Mouse (Mus musculus) heart, adult 9 months (tissue): ENCODE measurements at regions not wholly inside any gene's neighbourhood (a gene's known extent, or its start where the extent isn't known, plus 50 kb on each side); places are given as distances from the start of the nearest gene placed in this dataset.

Source experiments
- DNase-seq, 2 experiments: peaks; one replicate each; pipeline ENCODE4 v3.0.0; 2022; ENCODE audit warnings: low spot score in 2 of 2

DNA sequence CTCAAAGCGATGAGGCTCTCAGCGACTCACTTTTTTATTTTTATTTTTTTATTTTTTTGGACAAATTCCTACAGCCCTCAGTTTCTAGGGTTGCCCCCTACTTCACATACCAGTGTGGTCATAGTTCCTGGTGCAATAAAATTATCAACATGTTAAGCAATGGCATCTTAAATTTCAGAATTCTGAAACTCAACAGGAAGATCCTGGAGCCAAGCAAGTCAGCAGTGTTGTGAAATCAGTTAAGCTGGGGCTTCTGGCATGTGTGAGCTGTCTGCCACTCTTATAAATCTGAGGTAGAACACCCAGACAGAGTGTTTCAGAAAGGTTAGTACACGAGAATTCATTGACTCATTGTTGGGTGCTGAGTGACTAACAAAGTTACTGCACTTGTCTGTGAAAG, 328.6 kb upstream of the Ubash3b start:
- DNase-seq: no peak

DNA sequence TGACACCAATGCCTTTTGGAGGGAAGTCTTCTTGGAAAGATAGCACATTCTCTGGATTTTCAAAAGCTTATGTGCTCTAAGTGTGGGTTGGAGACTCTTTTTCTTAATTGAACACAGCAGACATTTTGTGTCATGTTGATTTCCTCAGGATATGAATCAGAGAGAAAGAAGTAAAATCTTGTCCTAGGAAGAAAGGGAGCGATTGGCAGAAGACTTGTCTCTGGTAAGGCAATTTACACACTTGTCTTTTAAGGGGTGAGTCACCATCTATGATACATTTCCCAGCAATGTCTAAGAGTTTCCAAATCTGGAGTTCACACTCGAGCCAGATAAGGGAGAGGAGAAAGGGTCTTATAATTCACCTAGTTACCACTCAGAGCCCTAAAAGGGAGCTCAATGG, 326.5 kb upstream of the Ubash3b start:
- DNase-seq: no peak

DNA sequence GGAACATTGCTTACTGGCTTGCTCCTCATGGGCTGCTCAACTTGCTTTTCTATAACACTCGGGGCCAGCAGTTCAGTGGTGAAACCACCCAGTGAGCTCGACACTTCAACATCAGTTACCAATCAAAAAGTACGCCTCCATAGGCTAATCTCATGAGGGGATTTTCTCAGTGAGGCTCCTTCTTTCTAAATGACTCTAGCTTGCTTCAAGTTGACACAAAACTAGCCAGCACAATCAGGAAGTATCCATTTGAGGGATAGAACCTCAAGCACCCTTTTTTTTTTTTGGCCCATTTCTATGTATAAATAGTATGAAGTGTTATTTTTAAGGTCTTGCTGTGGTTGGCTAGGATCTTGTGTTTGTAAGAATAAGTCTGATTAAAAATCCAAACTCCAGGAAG, 321.7 kb upstream of the Ubash3b start:
- no peak for DNase-seq

DNA sequence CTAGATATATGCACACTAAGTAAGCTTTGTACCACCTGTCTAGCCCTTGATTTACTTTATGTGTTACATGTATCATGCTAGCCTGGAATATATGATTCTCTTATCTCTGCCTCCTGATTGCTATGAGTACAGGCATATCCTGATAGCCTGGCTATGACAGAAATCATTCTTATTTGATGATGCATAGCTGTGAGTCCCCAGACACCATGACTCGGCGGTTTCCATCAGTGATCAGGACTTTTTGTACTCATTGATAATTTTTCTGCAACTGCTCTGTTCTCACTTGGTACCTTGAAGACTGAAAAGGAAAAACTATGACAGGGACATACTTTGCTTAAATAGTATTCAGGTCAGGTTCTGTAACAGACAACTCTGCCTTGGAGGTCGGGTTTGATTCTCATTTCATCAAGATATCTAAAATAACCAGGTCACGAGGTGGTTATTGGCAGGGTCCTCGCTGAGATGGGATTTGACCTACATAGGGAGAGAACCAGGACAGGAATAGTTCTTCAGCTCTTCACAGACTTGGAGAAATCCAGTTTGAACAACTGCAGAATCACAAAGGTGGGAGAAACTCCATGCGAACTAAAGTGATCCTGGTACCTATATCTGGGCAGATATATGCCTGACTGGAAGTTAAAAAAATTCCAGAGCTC, 320.2 kb upstream of the Ubash3b start:
- no peak for DNase-seq

DNA sequence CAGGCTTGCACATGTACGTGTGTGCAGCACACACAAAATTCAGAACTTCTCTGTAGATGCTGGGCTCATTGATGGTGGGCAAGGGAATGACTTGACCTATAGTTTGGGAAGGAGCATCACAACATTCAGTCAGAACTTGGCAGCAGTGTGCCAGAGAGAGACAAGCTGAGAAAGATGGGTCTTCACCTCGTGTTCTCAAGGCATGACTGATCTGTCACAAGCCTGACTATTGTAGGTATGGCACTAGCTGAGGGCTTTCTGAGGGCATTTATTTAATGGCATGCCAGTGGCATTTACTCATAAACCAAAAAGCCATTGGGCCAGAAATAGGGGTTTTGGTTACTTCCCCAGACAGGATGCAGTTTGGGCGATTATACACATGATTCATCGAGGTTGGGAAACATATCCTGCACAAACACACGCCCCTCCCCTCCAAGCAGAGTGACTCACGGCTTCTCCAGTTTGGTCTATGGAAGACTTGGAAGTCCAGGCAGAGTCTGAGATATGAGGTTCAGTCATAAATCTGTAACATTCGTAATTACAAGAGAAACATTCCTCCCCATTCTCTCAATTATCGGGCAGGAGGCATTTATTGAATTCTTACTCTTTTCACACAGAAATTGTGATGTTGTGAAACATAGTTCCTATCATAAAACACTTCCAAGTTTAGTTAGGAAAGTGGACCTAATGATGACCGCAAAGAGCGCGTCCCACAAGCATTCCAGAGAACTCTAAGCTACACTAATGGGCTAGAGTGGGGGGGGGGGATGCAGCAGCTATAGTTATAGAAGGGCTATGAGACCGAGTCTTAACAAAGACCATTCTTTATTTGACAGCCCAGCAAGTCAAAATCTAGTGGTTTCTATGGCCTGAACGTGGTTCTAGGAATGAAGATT, 318.6 kb upstream of the Ubash3b start:
- peak; percentile 51 to 78 for DNase-seq

DNA sequence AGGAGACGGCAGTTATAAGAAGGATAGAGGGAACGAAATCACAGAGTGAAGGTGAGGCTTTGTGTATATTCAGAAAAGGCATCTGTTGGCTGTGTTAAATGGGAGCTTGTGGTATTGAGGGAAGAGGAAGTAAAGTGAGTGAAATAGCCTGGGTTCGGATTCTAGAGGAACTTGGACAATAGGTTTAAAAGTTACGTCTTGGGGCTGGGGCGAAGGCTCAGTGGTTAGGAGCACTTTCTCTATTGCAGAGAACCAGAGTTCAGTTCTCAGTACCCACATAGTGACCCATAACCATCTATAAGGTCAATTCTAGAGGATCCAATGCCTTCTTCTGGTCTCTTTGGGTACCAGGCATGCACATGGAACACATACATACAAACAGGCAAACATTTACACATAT, 317.6 kb upstream of the Ubash3b start:
- DNase-seq: no peak

DNA sequence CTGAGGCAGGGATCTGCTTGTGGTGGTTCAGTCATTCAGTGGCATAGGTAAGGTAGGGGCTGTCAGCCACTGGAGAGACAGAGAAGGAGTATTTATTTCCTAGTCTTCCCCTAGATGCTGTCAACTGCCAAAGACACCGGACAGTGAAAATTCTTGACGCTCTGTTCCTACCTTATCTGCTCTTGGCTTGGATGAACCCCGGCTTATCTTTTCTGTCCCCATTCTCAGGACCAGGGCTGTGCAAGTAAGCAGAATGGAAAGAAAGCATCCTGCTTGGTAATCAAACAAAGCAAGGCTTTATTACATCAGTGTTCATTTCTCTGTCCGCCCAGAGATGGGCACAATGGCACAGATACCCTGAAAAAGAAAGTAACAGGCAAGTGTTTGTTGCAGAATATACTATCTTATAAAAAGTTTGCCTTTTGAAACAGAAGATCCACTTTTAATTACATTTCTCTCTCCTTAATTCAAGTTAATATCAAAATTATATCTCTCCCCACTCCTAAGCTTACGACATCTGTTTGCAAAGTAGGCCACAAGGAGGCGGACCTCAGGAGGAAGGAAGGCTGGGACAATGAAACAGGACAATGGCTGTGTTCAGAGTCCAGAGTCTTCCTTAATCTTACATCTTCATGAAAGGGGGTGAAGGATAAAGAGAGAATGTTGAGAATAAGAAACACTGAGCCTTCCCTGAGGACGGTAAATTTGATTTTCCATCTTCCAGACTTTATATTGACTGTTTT, 316.8 kb upstream of the Ubash3b start:
- DNase-seq: no peak

DNA sequence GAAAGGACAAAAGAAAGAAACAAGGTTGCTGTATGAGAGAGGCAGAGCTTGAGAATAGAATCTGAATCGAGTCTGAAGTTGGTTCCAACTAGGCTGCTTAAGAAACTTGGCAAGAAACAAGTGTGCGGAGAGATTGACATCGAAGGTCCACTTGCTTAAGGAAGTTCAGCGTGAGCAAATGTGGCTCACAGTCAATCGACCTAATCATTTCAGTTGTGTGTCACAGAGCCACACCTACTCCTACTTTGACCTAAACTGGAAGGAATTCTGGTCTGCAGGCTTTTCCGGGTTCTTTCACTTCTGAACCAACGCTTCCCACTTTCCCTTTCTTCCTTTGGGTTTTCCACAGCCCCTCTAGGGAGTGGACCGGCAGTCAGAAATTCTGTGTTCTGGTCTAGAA, 313.8 kb upstream of the Ubash3b start:
- peak; percentile 40 to 59 for DNase-seq

DNA sequence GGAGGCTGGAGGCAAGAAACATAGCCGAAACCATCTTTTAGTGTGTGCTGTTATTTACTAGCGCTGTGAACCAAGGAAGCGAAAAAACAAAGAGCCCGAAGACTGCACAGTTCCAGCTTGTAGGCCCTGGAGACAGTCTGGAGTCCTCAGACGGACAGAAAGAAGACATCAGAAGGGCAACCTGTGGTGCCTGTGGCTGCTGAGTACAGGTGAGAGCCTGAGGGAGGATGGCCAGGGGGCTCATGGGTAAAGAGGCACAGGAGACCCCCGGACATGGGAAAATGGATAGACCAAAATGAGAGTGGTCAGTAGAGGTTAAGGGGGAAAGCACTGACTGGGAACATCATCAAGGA, 313.4 kb upstream of the Ubash3b start:
- DNase-seq: no peak

DNA sequence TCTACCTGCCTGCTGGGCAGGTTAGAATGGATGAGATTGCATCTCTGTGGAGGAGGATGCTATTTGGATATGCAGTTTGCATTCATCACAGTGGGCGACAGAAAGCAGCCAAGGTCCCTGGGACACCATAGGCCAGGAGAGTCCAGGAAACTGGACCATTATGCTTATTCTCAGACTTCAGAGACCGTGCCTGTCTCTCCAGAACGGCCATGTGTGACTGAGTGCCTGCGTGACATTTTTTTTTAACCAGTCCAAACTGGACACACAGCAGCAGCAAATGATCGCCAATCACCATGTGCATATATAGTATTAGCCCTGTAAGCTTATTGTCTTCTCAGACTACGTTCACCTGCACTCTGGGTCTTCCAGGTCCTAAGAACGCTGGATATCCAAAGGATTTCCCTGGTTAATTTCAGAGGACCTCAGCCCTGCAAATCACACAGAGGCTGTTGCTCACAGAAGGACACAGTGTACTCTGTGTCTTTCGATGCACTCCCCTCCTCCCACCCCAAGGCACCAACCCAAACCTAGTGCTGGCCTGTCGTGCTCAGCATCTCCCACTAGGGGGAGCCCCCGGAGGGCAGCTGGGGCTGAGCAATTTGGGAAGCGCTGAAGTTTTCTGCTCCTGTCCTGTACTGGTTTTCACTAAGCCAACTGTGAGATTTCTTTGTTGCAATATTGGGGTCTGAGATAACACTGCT, 312.9 kb upstream of the Ubash3b start:
- peak; percentile 89 to 90 for DNase-seq

DNA sequence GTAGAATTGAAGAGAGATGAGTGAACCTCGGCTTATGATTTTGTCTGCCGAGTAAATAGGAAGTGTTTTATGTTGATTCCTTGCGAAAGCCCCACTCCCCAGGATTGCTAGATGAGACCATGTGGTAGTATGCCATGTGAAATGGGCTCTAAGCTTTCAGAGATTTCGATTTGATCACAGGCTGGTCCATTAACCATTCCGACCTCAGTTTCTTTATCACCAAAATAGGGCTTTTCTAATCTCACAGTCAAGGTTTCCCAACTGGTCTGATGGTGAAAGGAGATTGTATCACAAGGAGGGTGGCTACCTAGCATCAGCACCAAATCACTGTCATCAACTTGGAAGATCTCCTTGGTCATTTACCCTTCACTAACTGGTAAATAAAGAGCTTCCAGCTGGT, 312.0 kb upstream of the Ubash3b start:
- DNase-seq: no peak

DNA sequence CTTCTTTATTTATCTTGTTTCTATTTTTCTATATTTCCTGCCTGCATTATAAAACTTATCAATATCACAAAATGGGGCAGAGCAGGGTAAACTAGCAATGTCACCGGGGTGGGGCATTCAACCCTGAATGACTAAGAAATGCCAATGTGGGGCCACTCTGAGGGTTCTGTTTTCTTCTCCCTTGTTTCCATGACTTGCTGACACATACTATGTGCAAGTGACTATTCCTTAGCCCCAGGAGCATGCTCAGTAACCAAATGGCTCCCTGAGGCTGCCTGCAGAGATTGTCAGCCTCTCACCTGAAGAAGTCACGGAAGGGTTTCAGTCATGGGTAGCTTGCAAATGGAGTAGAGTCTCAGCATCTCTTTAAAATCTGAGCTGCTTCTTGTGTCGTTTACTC, 309.8 kb upstream of the Ubash3b start:
- DNase-seq: no peak

DNA sequence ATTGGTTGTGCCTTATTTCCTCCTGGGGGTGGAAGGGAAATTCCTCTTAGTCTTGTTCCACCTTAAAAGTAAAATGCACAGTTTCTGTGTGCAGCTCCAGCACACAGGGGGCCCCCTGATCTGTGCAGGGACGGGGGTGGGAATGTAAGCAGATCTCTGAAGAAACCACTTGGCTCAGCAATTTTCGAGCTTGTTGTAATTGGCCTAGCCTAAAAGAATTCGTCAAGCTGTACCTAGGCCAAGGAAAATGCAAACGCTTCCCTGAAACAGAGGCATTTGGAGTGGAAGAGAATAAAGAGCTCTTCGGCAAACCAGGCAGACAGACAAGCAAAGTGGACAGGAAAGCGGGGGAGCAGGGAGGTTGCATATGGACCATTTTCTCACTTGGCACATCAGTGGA, 308.5 kb upstream of the Ubash3b start:
- DNase-seq: no peak

DNA sequence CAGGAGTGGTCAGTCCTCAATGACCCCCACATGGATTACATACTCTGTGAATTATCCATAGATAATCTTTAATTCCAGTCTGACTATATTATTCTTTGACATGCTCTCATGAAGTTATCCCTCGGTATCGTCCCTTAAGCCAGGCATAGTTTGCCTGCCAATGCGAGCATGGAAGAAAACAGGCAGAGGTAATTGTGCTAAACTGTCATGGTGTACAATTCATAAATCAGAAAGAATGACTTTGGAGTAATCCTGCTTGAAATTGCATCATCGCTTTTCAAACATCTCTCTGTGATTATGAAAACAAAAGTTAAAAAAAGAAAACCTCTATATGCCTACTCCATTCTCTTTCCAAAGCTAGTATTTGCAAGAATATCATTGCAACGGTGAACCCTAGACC, 307.9 kb upstream of the Ubash3b start:
- DNase-seq: no peak

DNA sequence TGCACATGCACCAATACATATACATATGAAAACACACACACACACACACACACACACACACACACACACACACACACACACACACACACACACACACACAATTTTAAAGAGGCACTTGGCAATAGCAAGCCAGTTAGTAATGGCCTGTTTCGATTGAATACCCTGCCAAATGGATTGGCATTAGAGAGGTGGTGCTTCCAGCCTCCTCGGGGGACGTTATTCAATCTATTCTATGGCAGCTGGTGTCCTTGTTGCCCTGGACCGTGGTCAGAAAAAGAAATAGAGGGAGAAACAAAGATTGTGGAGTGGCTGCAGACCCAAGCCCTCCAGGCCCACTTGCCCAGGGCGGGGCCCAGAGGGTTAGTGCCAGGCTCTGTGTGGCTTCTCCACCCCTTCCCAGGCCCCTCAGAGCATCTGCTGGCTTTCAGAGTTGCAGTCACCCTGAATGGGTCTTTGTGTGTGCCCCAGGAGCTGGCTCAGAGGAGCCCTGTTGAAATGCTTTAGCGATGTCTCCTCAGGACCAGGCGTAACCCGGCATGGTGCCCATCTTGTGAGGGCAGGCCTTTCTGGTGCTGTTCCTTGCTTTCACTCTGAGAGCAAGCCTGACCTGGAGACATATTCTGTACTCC, 302.7 kb upstream of the Ubash3b start:
- DNase-seq: no peak

DNA sequence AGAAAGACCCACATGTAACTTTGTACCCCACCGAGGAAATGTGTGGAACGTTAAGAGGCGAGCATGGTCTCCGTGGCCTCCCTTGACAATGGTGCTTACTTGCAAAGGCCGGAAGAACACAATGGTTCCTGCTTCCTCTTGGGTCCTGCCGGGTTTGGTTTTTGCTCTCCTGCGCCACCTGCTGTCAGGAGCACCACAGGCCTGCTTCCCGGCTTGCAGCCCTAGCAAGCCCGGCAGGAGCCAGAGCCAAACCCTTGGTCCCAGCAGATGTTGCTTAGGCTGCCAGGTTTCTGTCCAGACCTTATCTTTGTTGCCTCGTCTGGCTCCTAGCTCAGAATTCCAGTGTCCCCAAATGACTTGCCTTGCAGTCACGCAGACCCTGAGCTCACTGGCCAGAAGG, 300.2 kb upstream of the Ubash3b start:
- DNase-seq: peak; percentile 95 to 96

DNA sequence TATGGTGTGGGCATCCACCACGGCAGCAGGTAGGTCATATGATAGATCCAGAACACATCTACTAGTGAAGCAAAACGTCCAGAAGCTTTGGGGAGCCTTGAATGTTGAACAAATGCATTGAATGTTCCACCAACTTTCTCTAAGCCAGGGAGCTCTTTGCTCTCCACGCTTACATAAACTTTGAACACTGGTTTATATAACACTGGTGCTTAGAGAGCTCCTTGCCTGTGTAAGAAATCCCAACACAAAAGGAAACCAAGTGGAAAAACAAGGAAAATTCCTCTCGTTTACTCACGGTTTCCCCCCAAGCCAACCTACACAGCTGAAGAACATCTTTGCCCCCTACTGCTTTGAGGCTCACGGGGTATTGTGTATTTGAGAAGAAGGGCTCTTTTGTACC, 299.2 kb upstream of the Ubash3b start:
- no peak for DNase-seq

DNA sequence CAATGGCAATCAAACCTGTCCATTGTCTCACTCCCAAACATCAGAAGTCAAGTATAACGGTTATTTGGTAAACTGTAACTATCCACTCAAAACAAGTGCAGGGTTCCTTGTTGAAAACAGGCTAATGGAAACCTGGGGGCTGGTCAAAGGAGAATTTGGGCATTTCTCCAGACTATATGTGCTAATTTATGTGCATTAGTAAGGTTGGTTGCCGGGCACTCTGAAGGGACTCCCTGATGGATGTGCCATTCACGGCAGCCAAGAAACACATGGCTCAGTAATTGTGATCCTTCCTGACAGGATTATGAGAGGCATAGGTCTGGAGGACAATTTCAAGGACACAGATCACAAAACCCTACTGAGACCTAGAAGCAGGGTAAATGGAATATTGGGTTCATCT, 295.5 kb upstream of the Ubash3b start:
- no peak for DNase-seq

DNA sequence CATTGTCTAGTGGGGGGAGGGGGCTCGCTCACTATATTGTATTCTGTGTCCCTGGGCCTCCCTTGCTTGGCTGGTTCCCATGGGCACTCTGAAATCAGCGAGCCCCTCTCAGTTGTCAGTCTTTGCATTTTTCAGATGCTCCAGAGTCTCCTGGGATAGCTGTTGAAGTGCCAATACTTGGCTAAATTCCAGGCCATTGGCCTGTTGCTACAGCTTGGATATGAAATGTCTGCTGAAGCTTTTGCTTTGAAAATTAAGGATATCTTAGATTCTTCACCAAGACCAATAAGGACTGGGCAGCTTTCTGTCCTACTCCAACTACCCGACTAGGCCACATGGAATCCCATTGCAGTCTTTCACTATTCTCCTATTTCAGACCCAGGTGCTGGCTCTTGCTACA, 290.2 kb upstream of the Ubash3b start:
- no peak for DNase-seq

DNA sequence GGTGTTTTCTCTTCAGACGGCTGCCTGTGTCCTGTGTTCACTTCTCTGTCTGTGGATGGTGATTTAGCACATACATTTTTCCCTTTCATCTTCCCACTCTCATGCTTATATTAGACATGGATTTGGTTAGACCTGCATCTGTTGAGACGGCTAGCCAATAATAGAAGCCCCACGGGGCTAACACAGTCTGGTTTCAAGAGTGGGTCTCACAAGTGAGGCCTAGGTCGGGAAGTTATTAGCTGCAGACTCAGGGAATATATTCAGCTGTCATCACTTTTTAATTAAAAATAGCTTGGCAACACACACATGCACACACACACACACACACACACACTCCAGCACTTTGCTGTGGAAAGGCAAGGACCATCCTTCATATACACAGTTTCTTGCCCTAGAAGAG, 287.7 kb upstream of the Ubash3b start:
- no peak for DNase-seq

DNA sequence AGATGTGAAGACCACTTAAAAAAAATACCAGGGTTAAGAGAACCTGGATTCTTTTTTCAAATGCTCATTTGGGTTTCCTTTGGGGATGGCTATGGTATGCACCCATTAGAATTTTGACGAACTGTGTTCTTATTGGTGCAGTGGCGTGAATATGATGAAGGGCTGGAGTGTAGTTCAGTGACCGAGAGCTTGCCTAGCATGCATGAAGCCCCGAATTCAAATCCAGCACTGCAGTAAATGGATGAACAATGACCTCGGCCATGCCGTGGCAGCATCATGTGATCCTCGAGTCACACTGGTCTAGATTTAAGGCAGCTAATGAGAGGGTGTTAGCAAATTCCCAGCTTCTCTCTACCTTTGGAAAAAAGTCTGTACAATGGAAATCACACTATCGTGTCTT, 286.4 kb upstream of the Ubash3b start:
- no peak for DNase-seq
